Mouse (Mus musculus) stomach, postnatal 0 days (tissue): ENCODE data around the gene Sec31a.

ENCODE experiments used
- CTCF ChIP-seq: IDR thresholded peaks from 2 replicates; pipeline ENCODE4 v1.5.1; 2016; ENCODE audit warnings: antibody characterized with exemption, low read depth, mild to moderate bottlenecking, moderate library complexity
- EP300 ChIP-seq: optimal IDR thresholded peaks from 2 replicates; pipeline ENCODE3; 2016; ENCODE audit warnings: antibody characterized with exemption

DNA sequence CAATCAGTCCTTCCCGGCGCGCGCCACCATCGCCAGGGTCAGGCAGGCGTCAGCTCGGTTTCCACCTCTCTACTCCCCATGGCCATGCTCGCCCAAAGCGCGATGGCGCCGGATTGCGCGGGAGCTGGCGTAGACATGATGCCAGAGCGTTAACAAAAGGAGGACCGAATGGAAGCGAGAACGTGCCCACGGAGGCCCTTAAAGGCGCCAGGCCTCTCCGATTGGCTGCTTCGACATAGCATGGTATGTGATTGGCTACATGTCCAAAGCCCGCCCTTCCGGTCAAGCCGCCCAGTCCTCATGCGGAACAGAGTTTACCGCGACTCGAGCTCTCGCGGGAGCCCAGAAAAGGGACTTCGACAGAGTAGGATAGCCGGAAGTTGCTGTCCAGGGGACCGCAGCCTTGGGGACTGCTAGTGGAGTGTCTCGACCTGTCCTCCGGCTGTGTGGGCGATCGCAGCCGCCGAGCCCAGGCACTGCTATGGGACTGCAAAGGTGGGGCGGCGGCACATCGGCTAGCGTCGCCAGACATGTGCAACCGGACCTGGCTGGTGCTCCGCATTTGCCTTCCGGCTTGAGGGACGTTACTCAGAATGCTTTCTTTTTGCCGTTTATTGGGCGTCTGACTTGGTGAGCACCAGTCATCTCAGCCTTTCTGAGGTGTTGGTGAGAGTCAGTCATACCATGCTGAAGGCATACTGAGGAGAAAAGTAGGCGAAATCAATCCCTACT is 13.5 kb upstream of the Sec31a start:
- peak; percentile 98 for TF ChIP-seq EP300
- TF ChIP-seq CTCF = no peak
